Mouse (Mus musculus) thymus, postnatal 10 days (tissue): ENCODE data around the gene Gatd1.
"Not testable (repeated sequence)": the region's sequence is repeated elsewhere in the genome, so short reads cannot be mapped to it uniquely, and the experiment has no call there.

ENCODE experiments used
- DNase-seq, 2 experiments: peaks; one replicate each; pipeline ENCODE4 v3.0.0; 2021; ENCODE audit warnings: low spot score in 2 of 2

Gene Gatd1

DNA sequence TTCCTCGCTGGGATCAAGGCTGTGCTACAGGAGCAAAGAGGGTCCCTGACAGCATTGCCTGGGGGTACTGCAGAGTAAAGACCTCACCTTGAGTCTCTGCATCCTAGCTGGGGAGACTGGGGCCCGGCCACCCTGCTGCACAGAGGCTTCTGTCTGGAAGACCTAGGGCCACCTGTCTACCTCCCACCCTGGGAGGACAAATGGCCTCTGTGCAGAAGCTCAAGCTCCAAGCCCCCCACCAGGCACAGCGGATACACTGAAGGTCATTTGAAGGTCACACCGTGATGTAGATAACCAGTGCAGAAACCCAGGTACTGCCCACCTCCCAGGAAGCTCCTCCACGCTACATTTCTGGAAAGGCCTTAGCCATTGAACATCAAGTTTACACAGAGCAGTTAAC lies 14.8 kb upstream of the Gatd1 start:
- DNase-seq: no peak

GRCm38 (mm10) chr7:141426948-141427730 lies 13.2 kb upstream of the Gatd1 start:
- no peak for DNase-seq

GRCm38 (mm10) chr7:141423811-141424210 lies 9.9 kb upstream of the Gatd1 start:
- no peak for DNase-seq

- DNase-seq: no peak
These were observed 6.2 kb upstream of the Gatd1 start for GRCm38 (mm10) chr7:141420030-141420702.

GRCm38 (mm10) chr7:141418970-141419369 lies 5.0 kb upstream of the Gatd1 start:
- DNase-seq: no peak

DNA sequence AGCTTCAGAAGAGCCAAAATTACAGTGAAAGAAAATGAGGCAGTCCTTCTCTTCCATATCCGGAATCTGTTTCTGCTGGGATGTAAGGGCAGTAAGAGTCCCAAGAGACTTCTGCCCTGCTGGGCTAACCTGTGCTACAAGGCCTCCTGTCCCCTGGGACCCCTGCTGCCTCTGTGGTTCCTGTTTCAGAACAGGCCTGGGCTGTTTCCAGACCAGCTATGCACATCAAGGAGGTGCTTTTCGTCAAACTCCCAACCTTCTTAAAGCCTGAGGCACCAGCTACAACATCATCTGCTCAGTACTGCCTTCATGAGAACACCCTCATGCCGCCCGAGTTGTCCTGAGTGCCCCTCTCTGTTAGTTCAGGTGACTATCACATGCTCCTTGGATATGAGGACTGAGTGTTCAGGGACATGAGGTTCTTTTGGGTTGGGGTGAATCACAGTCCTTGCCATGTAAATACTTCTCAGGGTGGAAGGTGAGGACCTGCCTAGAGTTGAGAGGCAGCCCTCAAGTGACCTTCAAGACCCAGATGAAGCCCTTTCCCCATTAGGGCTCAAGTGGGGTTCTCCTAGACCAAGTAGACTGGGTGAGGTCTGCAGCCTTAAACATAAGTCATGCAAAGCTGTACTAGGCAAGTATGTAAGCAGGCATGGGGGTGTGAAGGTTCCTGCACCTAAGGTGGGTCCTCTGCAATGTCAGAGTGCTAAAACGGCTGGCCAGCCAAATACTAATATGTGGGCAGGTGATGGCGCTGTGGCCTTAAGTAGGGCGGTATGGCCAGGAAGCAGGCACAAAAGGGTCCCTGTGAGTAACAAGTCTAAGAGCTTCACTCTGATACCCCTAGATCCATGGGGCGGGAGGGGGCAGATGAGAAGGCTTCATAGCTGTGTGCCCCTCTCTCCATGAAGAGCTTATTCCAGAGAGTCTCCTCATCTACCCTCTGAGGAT lies 4.1 kb upstream of the Gatd1 start:
- no peak for DNase-seq

GRCm38 (mm10) chr7:141416144-141416841 lies 2.4 kb upstream of the Gatd1 start:
- no peak for DNase-seq

GRCm38 (mm10) chr7:141413331-141413730 lies 605 bp downstream of the Gatd1 start:
- no peak for DNase-seq

DNA sequence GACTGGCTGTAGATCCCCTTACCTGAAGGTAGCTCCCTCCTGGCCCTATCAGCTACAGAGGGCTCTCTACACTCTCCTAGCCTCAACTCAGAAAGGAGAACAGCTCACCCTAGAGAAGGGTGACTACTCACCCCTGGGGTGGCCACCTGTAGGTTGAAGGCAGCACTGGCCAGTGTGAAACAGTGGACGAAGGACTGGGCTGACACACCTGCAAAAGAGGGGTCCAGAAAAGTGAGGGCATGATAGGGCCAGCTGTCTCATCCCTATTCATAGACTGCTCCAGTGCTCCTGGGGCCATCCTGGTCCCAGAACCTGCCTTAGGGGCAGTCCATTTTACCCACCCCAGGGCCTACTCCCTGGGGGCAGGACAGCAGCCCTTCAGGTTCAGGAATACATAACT lies 2.3 kb downstream of the Gatd1 start:
- no peak for DNase-seq

- DNase-seq: no peak
These were observed 3.3 kb downstream of the Gatd1 start for GRCm38 (mm10) chr7:141410631-141411030.

DNA sequence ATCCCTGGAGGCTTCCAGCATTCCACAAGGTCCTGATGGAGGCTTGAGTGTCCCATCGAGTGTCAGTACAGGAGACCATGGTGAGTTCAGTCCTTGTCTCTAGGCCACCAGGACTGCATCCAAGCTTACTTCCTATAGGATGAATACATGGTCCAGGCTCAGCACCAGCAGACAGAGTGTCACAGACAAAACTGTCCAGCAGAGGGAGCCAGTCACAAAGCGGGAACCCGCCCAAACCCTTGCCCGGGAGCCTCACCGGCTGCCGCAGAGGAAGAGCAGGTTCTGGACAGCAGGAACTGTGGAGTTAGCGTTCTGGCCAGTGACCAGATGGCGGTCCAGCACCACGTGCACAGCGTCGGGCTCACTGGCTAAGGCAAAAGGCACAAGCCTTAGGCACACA lies 5.1 kb downstream of the Gatd1 start:
- DNase-seq: peak; percentile 66 to 87

DNA sequence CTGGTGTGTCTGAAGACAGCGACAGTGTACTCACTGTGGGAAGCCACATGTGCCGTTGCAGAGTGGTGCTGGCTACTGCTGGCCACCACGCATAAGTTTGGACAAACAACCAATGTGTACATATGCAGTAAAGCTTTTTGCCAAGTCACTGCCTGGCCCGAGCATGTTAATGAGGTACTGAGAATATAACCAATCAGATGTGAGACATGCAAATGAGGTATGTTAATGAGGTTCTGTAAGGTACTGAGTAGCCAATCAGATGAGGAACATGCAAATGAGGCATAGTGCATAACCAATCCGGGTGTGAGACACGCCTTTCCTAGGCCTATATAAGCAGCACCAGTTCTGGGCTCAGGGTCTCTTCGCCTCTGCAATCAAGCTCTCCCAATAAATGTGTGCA lies 6.3 kb downstream of the Gatd1 start:
- not testable (repeated sequence) for DNase-seq

- DNase-seq: no peak
These were observed 8.5 kb downstream of the Gatd1 start for GRCm38 (mm10) chr7:141405466-141405865.

DNA sequence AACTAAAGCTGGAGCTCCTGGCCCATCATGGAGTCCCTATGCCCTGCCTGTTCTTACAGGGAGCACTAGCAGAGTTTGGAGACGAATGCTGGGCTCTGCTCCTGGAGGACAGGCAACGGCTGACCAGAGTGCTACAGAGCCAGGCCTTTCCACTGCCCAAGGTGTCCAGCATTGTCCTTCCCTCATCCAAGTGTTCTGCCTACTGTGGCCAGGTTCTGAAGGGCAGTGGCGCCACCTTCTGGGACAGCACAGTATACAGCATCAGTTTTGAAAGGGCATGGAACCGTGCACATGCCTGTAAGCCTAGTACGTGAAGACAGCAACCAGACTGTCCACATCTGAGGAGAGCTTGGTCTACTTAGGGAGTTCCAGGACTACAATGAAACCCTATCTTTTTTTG lies 10.6 kb downstream of the Gatd1 start:
- DNase-seq: peak in 1 of 2 experiments; percentile 54

- no peak for DNase-seq
These were observed 18.6 kb downstream of the Gatd1 start for GRCm38 (mm10) chr7:141395348-141395747.

DNA sequence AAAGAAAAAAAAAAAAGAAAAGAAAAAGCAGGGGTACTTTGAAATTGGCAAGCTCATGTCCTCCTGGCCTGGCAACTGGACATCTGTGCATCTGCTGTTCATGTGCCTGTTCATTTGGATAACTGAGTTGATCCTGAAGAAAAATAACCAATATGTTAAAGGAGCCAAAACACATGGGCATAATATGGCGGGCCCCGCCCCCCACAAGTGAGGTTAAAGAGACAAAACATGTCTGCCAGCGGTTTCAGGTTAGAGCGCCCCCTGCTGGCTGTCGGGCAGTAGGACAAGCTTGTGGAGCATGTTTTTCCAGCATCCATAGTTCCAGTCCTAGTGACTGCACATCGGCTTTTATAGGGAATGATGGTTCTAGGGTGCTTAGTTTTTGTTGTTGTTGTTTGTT lies 19.2 kb downstream of the Gatd1 start:
- DNase-seq: peak; percentile 41 to 82

DNA sequence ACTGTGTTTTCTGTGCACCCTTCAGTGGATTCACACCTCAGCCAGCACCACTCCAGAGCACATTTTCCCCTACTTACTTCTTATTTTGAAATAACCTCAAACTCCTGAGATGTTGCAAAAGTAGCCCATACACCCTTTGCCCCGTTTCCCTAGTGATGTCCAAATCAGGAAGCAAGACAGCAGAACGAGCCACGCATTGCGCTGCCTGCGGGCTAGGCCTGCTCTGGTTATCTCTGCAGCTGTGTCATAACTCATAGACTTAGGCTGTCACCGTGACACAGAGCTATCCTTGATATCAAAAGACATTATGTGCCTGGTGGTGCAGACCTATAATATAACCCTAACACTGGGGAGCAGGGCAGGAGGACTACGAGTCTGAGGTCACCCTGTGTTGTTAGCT lies 19.8 kb downstream of the Gatd1 start:
- DNase-seq: no peak

GRCm38 (mm10) chr7:141392552-141393222 lies 21.2 kb downstream of the Gatd1 start:
- DNase-seq: no peak

GRCm38 (mm10) chr7:141391625-141392551 lies 22.0 kb downstream of the Gatd1 start, which contains the start of gene Taldo1:
Taldo1 (plus strand) TSS chr7:141392199.
- peak; percentile 93 to 95 for DNase-seq
